ENCODE assay signal across 22 mouse cellular contexts in the genomic region with DNA sequence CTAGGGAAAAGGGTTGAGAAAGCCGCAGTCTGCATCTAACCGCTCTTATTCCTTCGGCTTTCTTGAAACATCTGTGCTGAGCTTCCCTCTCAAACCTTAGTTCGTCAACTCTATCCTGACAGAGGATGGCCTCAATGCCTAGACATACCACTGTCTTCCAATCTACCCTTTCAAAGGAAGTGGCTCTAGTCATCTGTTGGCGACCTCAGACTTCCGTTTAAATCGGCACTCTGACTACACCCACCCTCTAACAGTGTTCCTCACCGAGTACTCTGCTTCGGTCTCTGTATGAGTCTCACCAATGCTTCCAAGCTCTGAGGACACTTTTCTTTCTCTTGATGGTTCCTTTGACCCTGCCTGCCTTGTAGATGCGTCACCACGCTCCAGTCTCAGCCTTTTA. TPM values are rescaled to one million over a fixed set of nuclear protein-coding genes. Genes with fewer than 3 reads are reported as not detected.
DNase-seq lines count a peak whose midpoint lies in the region; ATAC-seq lines count a peak whose summit lies in the region.
"Had no signal": no experiment of that assay in that cellular context is flagged by ENCODE, and none has a peak within 500 bp of the region (broad histone marks: within the 10 kb centered on the region; RNA-seq: fewer than 3 reads in every experiment).

No protein-coding gene starts in this region.

- no peak overlapping the region for H3K4me3 ChIP-seq in midbrain, embryonic 11.5 days (ENCODE audit: low read depth, low read length)
- H3K4me3 ChIP-seq: heart, adult 2 months; heart, embryonic 15.5 days; limb, embryonic 15.5 days; lung, embryonic 15.5 days; midbrain, embryonic 13.5 days had no signal

- H3K27ac ChIP-seq in midbrain, embryonic 11.5 days (ENCODE audit: low read depth, low read length): no peak overlapping the region
- H3K27ac ChIP-seq: heart, adult 2 months; heart, embryonic 15.5 days; limb, embryonic 15.5 days; lung, embryonic 15.5 days; macrophage; midbrain, embryonic 13.5 days had no signal

- peak; percentile 18 to 30 for DNase-seq in spleen, postnatal 36 days (ENCODE audit: low spot score in 2 of 2)
- DNase-seq in spleen, postnatal 4 days (ENCODE audit: low spot score in 2 of 2): no peak
- DNase-seq in CD4-positive, CD25-positive, alpha-beta regulatory T cell, adult 2 months (ENCODE audit: low read depth, low spot score): peak; percentile 53
- no peak for DNase-seq in Muller cell, postnatal 12 days (ENCODE audit: inconsistent ontology term)
- no peak for DNase-seq in midbrain, embryonic 11.5 days (ENCODE audit: low spot score, missing footprints)
- DNase-seq in cerebellum, postnatal 25 days: no peak
- DNase-seq: adrenal gland, postnatal 14 days; cerebellum, adult 2 months; gastrocnemius, postnatal 10 days; heart, adult 2 months; kidney, adult 8-10 months; kidney, postnatal 25 days; retina, postnatal 1 day had no signal

- H3K36me3 ChIP-seq in midbrain, embryonic 11.5 days (ENCODE audit: control insufficient read depth, insufficient read depth, low read length): peaks cover 21% of the 10 kb centered on the region
- H3K36me3 ChIP-seq: limb, embryonic 15.5 days had no signal

- peak; percentile 85 for ATAC-seq in common myeloid progenitor, adult 5-6 weeks (replicated peaks; ENCODE audit: low read depth, poor library complexity, severe bottlenecking)
- peak; percentile 75 for ATAC-seq in megakaryocyte progenitor cell, adult 5-6 weeks (replicated peaks; ENCODE audit: poor library complexity)
- ATAC-seq in midbrain, embryonic 11.5 days (ENCODE audit: low FRiP score): no peak
- ATAC-seq: forebrain, embryonic 14.5 days; midbrain, embryonic 13.5 days; Patski had no signal

- H3K9me3 ChIP-seq in midbrain, embryonic 11.5 days (ENCODE audit: control insufficient read depth, low read length): no peaks in the 10 kb centered on the region; the same call in none of the 2 replicates
- H3K9me3 ChIP-seq: heart, embryonic 15.5 days; limb, embryonic 15.5 days; lung, embryonic 15.5 days; midbrain, embryonic 13.5 days had no signal

- H3K4me1 ChIP-seq in midbrain, embryonic 11.5 days (ENCODE audit: control insufficient read depth, insufficient read depth, low read length): no peaks in the 10 kb centered on the region
- H3K4me1 ChIP-seq: heart, embryonic 15.5 days; lung, embryonic 15.5 days; midbrain, embryonic 13.5 days had no signal

- no peak overlapping the region for H3K9ac ChIP-seq in midbrain, embryonic 11.5 days (ENCODE audit: low read length)
- H3K9ac ChIP-seq: heart, embryonic 15.5 days; limb, embryonic 15.5 days; lung, embryonic 15.5 days; midbrain, embryonic 13.5 days had no signal

- no peaks in the 10 kb centered on the region for H3K27me3 ChIP-seq in midbrain, embryonic 11.5 days (ENCODE audit: control insufficient read depth, insufficient read depth, low read length)
- H3K27me3 ChIP-seq: heart, embryonic 15.5 days; limb, embryonic 15.5 days; lung, embryonic 15.5 days; midbrain, embryonic 13.5 days had no signal

- WGBS in midbrain, embryonic 11.5 days: 91% methylated on average over 11 of the region's 11 CpGs

- H3K4me2 ChIP-seq in midbrain, embryonic 11.5 days: no peak overlapping the region
- H3K4me2 ChIP-seq: heart, embryonic 15.5 days; limb, embryonic 15.5 days; lung, embryonic 15.5 days; midbrain, embryonic 13.5 days had no signal

RNA-seq across cellular contexts. Expression of gene Tmem30a, which starts 22.7 kb away (rescaled TPM):
- total RNA-seq in common myeloid progenitor, adult 5-6 weeks (2017): 75.4 and 86.1 TPM in 2 replicates
- total RNA-seq in megakaryocyte progenitor cell, adult 5-6 weeks (2015): 77.2 and 89.3 TPM in 2 replicates
- total RNA-seq in megakaryocyte progenitor cell, adult 5-6 weeks (2017): 78.9 and 95.5 TPM in 2 replicates
- 91.2 and 108 TPM in 2 replicates for polyA plus RNA-seq in midbrain, embryonic 11.5 days (2014; fragmentation: Nextera tagmentation; extraction: Ambion mirVana)

RNA-seq across cellular contexts. Expression of gene Cox7a2, which starts 56.3 kb away (rescaled TPM):
- total RNA-seq in common myeloid progenitor, adult 5-6 weeks (2017): 99.8 and 129 TPM in 2 replicates
- total RNA-seq in megakaryocyte progenitor cell, adult 5-6 weeks (2015): 482 and 517 TPM in 2 replicates
- total RNA-seq in megakaryocyte progenitor cell, adult 5-6 weeks (2017): 92.4 and 175 TPM in 2 replicates
- 601 and 658 TPM in 2 replicates for polyA plus RNA-seq in midbrain, embryonic 11.5 days (2014; fragmentation: Nextera tagmentation; extraction: Ambion mirVana)

Comparison
In these comparisons a context has a peak if more than half of its experiments do, and no peak if none do; other contexts are left out.
1. DNase-seq: peak in spleen, postnatal 36 days (2 of 2) and CD4-positive, CD25-positive, alpha-beta regulatory T cell, adult 2 months (single experiment); none in spleen, postnatal 4 days (0 of 2), Muller cell, postnatal 12 days (single experiment), midbrain, embryonic 11.5 days (single experiment) and cerebellum, postnatal 25 days (0 of 2).